Mouse (Mus musculus): ENCODE results near the gene Crb1. TPM values are rescaled to one million over a fixed set of nuclear protein-coding genes. Genes with fewer than 3 reads are reported as not detected.

Gene Crb1
- total and polyA plus RNA-seq, 3 experiments, result 0.10 to 0.25 (median 0.12) TPM

DNA sequence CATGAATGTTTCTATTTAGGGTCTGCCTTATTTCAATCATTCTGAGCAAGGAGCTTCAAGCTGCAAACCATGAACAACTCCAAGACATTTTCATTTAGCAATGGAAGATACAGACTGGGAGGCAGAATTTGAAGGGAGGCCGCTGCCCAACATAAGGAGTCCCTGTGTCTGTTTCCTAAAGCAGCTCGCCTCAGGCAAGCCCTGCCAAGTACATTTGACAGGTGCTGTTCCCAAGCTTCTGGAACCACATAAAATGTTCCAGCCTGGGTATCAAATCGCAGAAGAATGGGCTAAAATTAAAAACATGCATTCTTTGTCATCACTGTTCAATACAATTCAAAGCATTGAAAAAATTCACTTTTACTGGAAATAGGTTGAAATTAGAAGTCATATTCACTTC is 184.3 kb downstream of the Crb1 start:
- Histone ChIP-seq H3K4me1 (ENCODE audit: control insufficient read depth in 1 of 2, insufficient read depth in 2 of 2) (peaks cover 6 to 25% of the 10 kb centered on the region in 2 experiments), H3K9me3 (replicated peaks; ENCODE audit: low read length) (no peaks in the 10 kb centered on the region), H3K36me3 (replicated peaks in 1 of 2; ENCODE audit: control insufficient read depth in 1 of 2, insufficient read depth in 1 of 2, low read length in 1 of 2) (no peaks in the 10 kb centered on the region), H3K27me3 (replicated peaks) (no peaks in the 10 kb centered on the region), H3K4me3 (replicated peaks in 1 of 3; ENCODE audit: low read depth in 2 of 3, low read length in 2 of 3, poor library complexity in 1 of 3) (no peak overlapping the region), H3K79me2 (replicated peaks; ENCODE audit: control insufficient read depth, extremely low read depth, insufficient read depth, poor library complexity, severe bottlenecking) (no peaks in the 10 kb centered on the region), H3K9ac (ENCODE audit: insufficient read depth, low read depth) (no peak overlapping the region), H3K4me2 (ENCODE audit: insufficient read depth, low read depth, poor library complexity, severe bottlenecking) (no peak overlapping the region), H3K27ac (ENCODE audit: insufficient read depth, low read depth) (no peak overlapping the region)
- dilution Hi-C loops (cut with MboI; ENCODE audit: extremely low pct_ligation_motif_present, extremely low pct_unique_long_range_greater_than_20kb, low sequenced_read_pairs), result no loop called here
- no peak for DNase-seq (ENCODE audit: extremely low read depth)
- in situ Hi-C loops (cut with MboI; ENCODE audit: low pct_ligation_motif_present, low pct_unique_long_range_greater_than_20kb, low sequenced_read_pairs), result no loop called here
- TF ChIP-seq E2F4 (IDR thresholded peaks at IDR 0.05; ENCODE audit: insufficient replicate concordance, low read depth, low read length) (no peak), RCOR1 (conservative IDR thresholded peaks at IDR 0.05; ENCODE audit: low read depth, low read length) (no peak), GABPA (IDR thresholded peaks at IDR 0.05; ENCODE audit: insufficient replicate concordance, low read depth, low read length) (no peak), CHD2 (IDR thresholded peaks at IDR 0.05; ENCODE audit: low read length) (no peak), POLR2AphosphoS2 (IDR thresholded peaks at IDR 0.05; ENCODE audit: low read depth, low read length) (no peak), TBP (conservative IDR thresholded peaks at IDR 0.05; ENCODE audit: low read depth, low read length) (no peak), SIN3A (IDR thresholded peaks at IDR 0.05; ENCODE audit: low read length) (no peak), NRF1 (IDR thresholded peaks at IDR 0.05; ENCODE audit: low read depth, low read length) (no peak), CTCF (conservative IDR thresholded peaks at IDR 0.05 in 1 of 2, IDR thresholded peaks at IDR 0.05 in 1 of 2; ENCODE audit: low read depth in 2 of 2, low read length in 2 of 2) (no peak), MEF2A (IDR thresholded peaks at IDR 0.05; ENCODE audit: borderline replicate concordance, low read depth, low read length) (no peak), HCFC1 (IDR thresholded peaks at IDR 0.05; ENCODE audit: low read depth, low read length) (no peak), USF1 (IDR thresholded peaks at IDR 0.05; ENCODE audit: low read depth, low read length) (no peak), ELF1 (IDR thresholded peaks at IDR 0.05; ENCODE audit: low read depth, low read length) (no peak), IRF4 (IDR thresholded peaks at IDR 0.05; ENCODE audit: low read depth, low read length) (no peak), MAX (IDR thresholded peaks at IDR 0.05; ENCODE audit: low read length) (no peak), MAFK (IDR thresholded peaks at IDR 0.05; ENCODE audit: insufficient replicate concordance, low read length) (no peak), USF2 (conservative IDR thresholded peaks at IDR 0.05; ENCODE audit: low read depth, low read length) (no peak), RAD21 (IDR thresholded peaks at IDR 0.05; ENCODE audit: low read depth, low read length) (no peak), UBTF (IDR thresholded peaks at IDR 0.05; ENCODE audit: low read depth, low read length) (no peak)

GRCm38 (mm10) chr1:139180481-139181149 is 196.3 kb downstream of the Crb1 start:
- in situ Hi-C loops (cut with MboI; ENCODE audit: low pct_ligation_motif_present, low pct_unique_long_range_greater_than_20kb, low sequenced_read_pairs), result no loop called here
- Histone ChIP-seq H3K4me1 (ENCODE audit: control insufficient read depth in 1 of 2, insufficient read depth in 2 of 2) (no peaks in the 10 kb centered on the region; a peak in 1 of 4 replicates), H3K27me3 (replicated peaks) (no peaks in the 10 kb centered on the region), H3K79me2 (replicated peaks; ENCODE audit: control insufficient read depth, extremely low read depth, insufficient read depth, poor library complexity, severe bottlenecking) (no peaks in the 10 kb centered on the region), H3K36me3 (replicated peaks in 1 of 2; ENCODE audit: control insufficient read depth in 1 of 2, insufficient read depth in 1 of 2, low read length in 1 of 2) (peaks cover 0 to 7% of the 10 kb centered on the region in 2 experiments), H3K27ac (ENCODE audit: insufficient read depth, low read depth) (no peak overlapping the region), H3K4me3 (replicated peaks in 1 of 3; ENCODE audit: low read depth in 2 of 3, low read length in 2 of 3, poor library complexity in 1 of 3) (no peak overlapping the region), H3K9ac (ENCODE audit: insufficient read depth, low read depth) (no peak overlapping the region), H3K9me3 (replicated peaks; ENCODE audit: low read length) (no peaks in the 10 kb centered on the region), H3K4me2 (ENCODE audit: insufficient read depth, low read depth, poor library complexity, severe bottlenecking) (no peak overlapping the region)
- no peak for DNase-seq (ENCODE audit: extremely low read depth)
- TF ChIP-seq CHD2 (IDR thresholded peaks at IDR 0.05; ENCODE audit: low read length) (no peak), KAT2A (IDR thresholded peaks at IDR 0.05; ENCODE audit: insufficient replicate concordance, low read length) (no peak), NRF1 (IDR thresholded peaks at IDR 0.05; ENCODE audit: low read depth, low read length) (no peak), USF2 (conservative IDR thresholded peaks at IDR 0.05; ENCODE audit: low read depth, low read length) (no peak), JUN (IDR thresholded peaks at IDR 0.05; ENCODE audit: insufficient read depth, low read depth, low read length) (no peak), ZC3H11A (IDR thresholded peaks at IDR 0.05; ENCODE audit: low read depth, low read length) (no peak), CHD1 (IDR thresholded peaks at IDR 0.05; ENCODE audit: low read depth, low read length) (no peak), EP300 (IDR thresholded peaks at IDR 0.05; ENCODE audit: low read length) (no peak), TCF12 (IDR thresholded peaks at IDR 0.05; ENCODE audit: low read depth, low read length) (no peak), RAD21 (IDR thresholded peaks at IDR 0.05; ENCODE audit: low read depth, low read length) (no peak), TBP (conservative IDR thresholded peaks at IDR 0.05; ENCODE audit: low read depth, low read length) (no peak), RCOR1 (conservative IDR thresholded peaks at IDR 0.05; ENCODE audit: low read depth, low read length) (no peak)
- dilution Hi-C loops (cut with MboI; ENCODE audit: extremely low pct_ligation_motif_present, extremely low pct_unique_long_range_greater_than_20kb, low sequenced_read_pairs), result no loop called here

Data from CH12.LX (cell line).